Mouse (Mus musculus) embryonic facial prominence, embryonic 14.5 days (tissue): ENCODE results near the gene Tfpt. TPM values are rescaled to one million over a fixed set of nuclear protein-coding genes. Genes with fewer than 3 reads are reported as not detected.

ENCODE experiments used
- ATAC-seq: fragments of 200-750 bp; cut with Nextera tagmentation; 2 replicates; pipeline ENCODE4 v1.8.0; 2017; ENCODE audit warnings: low read depth, moderate number of reproducible peaks, moderate TSS enrichment
- DNase-seq: peaks from one replicate; pipeline ENCODE4 v3.0.0-alpha.2; 2015; ENCODE audit warnings: low spot score
- H3K27ac ChIP-seq: fragments of 300-500 bp; sonication (generic); replicated peaks from 2 replicates; pipeline ENCODE4 v1.5.1; 2014; ENCODE audit warnings: low read depth, mild to moderate bottlenecking, low read length, moderate library complexity
- H3K27me3 ChIP-seq: fragments of 300-500 bp; sonication (generic); replicated peaks from 2 replicates; pipeline ENCODE4 v1.6.1; 2014; ENCODE audit warnings: low read length; ENCODE audit not compliant: control insufficient read depth, insufficient read depth
- H3K36me3 ChIP-seq: fragments of 300-500 bp; sonication (generic); 2 replicates; pipeline ENCODE4 v1.6.1; 2014; ENCODE audit warnings: low read length, mixed read lengths; ENCODE audit not compliant: control insufficient read depth, insufficient read depth
- H3K4me1 ChIP-seq: fragments of 300-500 bp; sonication (generic); 2 replicates; pipeline ENCODE4 v1.6.1; 2014; ENCODE audit warnings: antibody characterized with exemption, low read length; ENCODE audit not compliant: control insufficient read depth, insufficient read depth
- H3K4me2 ChIP-seq: fragments of 300-500 bp; sonication (generic); 2 replicates; pipeline ENCODE4 v1.6.1; 2014; ENCODE audit warnings: low read depth, mild to moderate bottlenecking, low read length, moderate library complexity, mixed read lengths
- H3K4me3 ChIP-seq: fragments of 300-500 bp; sonication (generic); 2 replicates; pipeline ENCODE4 v1.5.1; 2014; ENCODE audit warnings: low read depth, mild to moderate bottlenecking, low read length
- H3K9ac ChIP-seq: fragments of 300-500 bp; sonication (generic); 2 replicates; pipeline ENCODE4 v1.6.1; 2014; ENCODE audit warnings: low read depth, mild to moderate bottlenecking, low read length, moderate library complexity, mixed read lengths
- H3K9me3 ChIP-seq: fragments of 300-500 bp; sonication (generic); 2 replicates; pipeline ENCODE4 v1.6.1; 2016; ENCODE audit warnings: low read length; ENCODE audit not compliant: control insufficient read depth
- WGBS: fragments of 180-500 bp; shearing (Covaris S2); extraction: QIAGEN DNeasy Blood & Tissue Kit; methylation state at CpG from one replicate; pipeline ENCODE4 v1.1.7; 2014; 5-methylcytosine and 5-hydroxymethylcytosine counted together
- polyA plus RNA-seq: library from polyadenylated mRNA; unstranded; fragments of >200 nt; fragmentation: Nextera tagmentation; extraction: Ambion mirVana; gene quantifications from 2 replicates; pipeline ENCODE4 v1.2.1, GENCODE M21; 2014

Tfpt gene
- polyA plus RNA-seq, 1 experiment from 2014 or later: 20.5 TPM

GRCm38 (mm10) chr7:3664524-3665214 lies 34.9 kb upstream of the Tfpt start:
- H3K4me2 ChIP-seq: peak overlapping the region; percentile 78
- 27% methylated on average over 15 of the region's 15 CpGs for WGBS
- H3K36me3 ChIP-seq: peaks cover 40% of the 10 kb centered on the region
- ATAC-seq (peak; percentile 24), DNase-seq (peak; percentile 19)
- H3K4me3 ChIP-seq: peak overlapping the region; percentile 77
- H3K9ac ChIP-seq: peak overlapping the region; percentile 85
- no peaks in the 10 kb centered on the region for H3K27me3 ChIP-seq
- H3K4me1 ChIP-seq: peaks cover 13% of the 10 kb centered on the region
- peak overlapping the region; percentile 88 for H3K27ac ChIP-seq
- H3K9me3 ChIP-seq: no peaks in the 10 kb centered on the region

DNA sequence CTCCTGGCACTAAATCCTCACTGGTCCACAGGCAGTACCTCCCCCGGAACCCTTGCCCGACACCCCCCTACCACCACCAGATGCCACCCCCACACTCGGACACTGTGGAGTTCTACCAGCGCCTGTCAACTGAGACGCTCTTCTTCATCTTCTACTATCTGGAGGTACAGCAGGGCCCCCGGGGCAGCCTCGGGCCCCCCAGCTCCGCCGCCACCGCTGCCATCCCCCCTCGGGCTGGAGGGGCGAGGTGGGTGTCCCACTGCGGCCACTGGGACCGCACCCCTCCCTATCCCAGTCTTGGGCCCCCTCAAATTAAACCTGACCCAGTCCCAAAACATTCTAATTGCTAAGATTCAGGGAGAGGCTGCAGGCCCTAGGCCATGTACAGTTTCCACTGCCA lies 28.8 kb upstream of the Tfpt start:
- peaks cover 99% of the 10 kb centered on the region for H3K36me3 ChIP-seq
- H3K9ac ChIP-seq: no peak overlapping the region
- 97% methylated on average over 7 of the region's 14 CpGs for WGBS

DNA sequence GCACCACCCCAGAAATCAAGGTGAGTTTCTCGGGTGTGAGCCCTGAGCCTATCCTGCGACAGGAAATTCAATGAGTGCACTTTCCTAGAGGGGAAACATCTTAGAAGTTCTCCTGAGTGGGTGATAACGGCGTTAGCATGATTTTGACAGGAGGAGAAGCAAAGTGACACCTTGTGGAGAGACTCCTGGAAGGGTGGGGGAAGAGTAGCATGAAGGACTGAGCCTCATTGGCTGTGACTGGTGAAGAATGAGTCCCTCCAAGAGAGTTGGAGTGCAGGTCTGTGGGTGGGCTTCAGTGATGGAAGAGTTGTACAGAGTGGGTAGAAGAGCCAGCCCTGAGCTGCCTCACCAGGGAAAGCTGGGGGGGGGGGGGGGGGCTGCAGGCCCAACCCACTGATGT lies 27.2 kb upstream of the Tfpt start:
- H3K36me3 ChIP-seq: peaks cover 99% of the 10 kb centered on the region
- 82% methylated on average over 4 of the region's 4 CpGs for WGBS
- H3K4me1 ChIP-seq: no peaks in the 10 kb centered on the region
- H3K4me2 ChIP-seq: no peak overlapping the region
- no peak overlapping the region for H3K9ac ChIP-seq
- ATAC-seq (no peak), DNase-seq (no peak)
- H3K4me3 ChIP-seq: no peak overlapping the region
- no peaks in the 10 kb centered on the region for H3K27me3 ChIP-seq
- H3K27ac ChIP-seq: no peak overlapping the region
- H3K9me3 ChIP-seq: no peaks in the 10 kb centered on the region

More for the DNA sequence above, 28.8 kb upstream of the Tfpt start:
- no peak for DNase-seq
- Histone ChIP-seq H3K4me3 (no peak overlapping the region), H3K27me3 (no peaks in the 10 kb centered on the region), H3K4me2 (no peak overlapping the region), H3K27ac (no peak overlapping the region), H3K4me1 (peaks cover 3% of the 10 kb centered on the region; the same call in 1 of the 2 replicates), H3K9me3 (no peaks in the 10 kb centered on the region)
- no peak for ATAC-seq

DNA sequence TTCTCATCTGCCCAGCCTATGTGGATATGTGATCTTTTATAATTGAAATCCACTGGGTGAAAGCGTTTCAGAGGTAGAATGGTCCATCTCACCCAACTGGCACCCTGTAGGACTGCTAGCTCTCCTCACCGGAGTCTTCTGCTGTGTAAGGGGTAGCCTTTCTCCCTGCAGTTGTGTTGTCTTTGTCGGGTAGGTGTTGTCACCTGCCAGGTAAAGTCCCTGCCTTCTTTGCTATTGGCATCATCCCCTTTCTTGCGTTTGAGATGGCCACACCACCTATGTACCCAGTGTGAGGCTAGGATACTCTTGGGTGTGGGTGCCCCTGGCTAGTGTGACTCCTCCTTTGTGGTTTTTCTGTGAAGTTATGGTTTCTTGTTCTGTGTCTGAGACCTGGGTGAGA lies 16.9 kb upstream of the Tfpt start:
- Histone ChIP-seq H3K27ac (no peak overlapping the region), H3K36me3 (peaks cover 23% of the 10 kb centered on the region), H3K9me3 (no peaks in the 10 kb centered on the region), H3K9ac (peak overlapping the region; percentile 98), H3K27me3 (no peaks in the 10 kb centered on the region), H3K4me3 (peak overlapping the region; percentile 87), H3K4me1 (peaks cover 23% of the 10 kb centered on the region), H3K4me2 (peak overlapping the region; percentile 78)
- 72% methylated on average over 4 of the region's 4 CpGs for WGBS
- DNase-seq (no peak), ATAC-seq (no peak)

- H3K27ac ChIP-seq: no peak overlapping the region
Observed at GRCm38 (mm10) chr7:3646188-3646587, 16.5 kb upstream of the Tfpt start.

DNA sequence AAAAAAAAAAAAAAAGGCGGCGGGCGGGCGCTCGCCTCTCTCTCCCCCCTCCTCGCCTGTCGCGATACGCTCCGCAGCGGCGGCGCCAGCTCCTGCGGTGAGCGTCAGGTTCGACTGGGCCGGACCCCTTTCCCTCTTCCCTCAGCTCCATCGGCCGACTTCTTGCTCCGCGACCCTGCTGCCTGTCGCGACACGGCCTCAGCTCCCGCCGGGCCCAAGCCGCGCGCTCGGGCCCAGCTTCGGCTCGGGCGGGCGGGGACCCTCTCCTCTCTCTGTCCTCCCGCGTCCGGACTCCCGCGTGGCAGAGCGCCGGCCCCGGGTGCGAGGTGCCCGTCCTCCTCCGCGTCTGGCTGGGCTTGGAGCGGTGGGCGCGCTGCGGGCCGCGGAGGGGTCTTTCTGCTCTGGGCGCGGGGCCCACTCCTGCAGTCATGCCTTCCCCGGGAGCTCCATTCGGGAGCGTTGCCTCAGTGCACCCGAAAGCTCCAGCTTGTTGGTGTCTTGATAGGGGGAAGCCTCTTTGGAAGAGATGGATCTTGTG lies 15.8 kb upstream of the Tfpt start:
- Histone ChIP-seq H3K36me3 (peaks cover 23% of the 10 kb centered on the region), H3K4me2 (peak overlapping the region; percentile 78), H3K9me3 (no peaks in the 10 kb centered on the region), H3K4me1 (peaks cover 23% of the 10 kb centered on the region), H3K9ac (peak overlapping the region; percentile 98), H3K27me3 (no peaks in the 10 kb centered on the region), H3K27ac (peak overlapping the region; percentile 99), H3K4me3 (peak overlapping the region; percentile 87)
- 0% methylated on average over 16 of the region's 58 CpGs for WGBS
- ATAC-seq (peak; percentile 2; the same call in 1 of the 2 replicates), DNase-seq (no peak)

More at GRCm38 (mm10) chr7:3646188-3646587, 16.5 kb upstream of the Tfpt start:
- Histone ChIP-seq H3K4me1 (peaks cover 23% of the 10 kb centered on the region), H3K36me3 (peaks cover 23% of the 10 kb centered on the region), H3K9ac (peak overlapping the region; percentile 98), H3K27me3 (no peaks in the 10 kb centered on the region), H3K4me3 (peak overlapping the region; percentile 87), H3K9me3 (no peaks in the 10 kb centered on the region), H3K4me2 (peak overlapping the region; percentile 78)
- 8% methylated on average over 9 of the region's 9 CpGs for WGBS
- no peak for DNase-seq
- no peak for ATAC-seq

- peaks cover 23% of the 10 kb centered on the region for H3K36me3 ChIP-seq
- peak; percentile 100 for DNase-seq
- 0% methylated on average over 48 of the region's 58 CpGs for WGBS
- H3K9me3 ChIP-seq: no peaks in the 10 kb centered on the region
- H3K4me3 ChIP-seq: peak within 1 kb of the TSS; percentile 87
- no peaks in the 10 kb centered on the region for H3K27me3 ChIP-seq
- H3K4me2 ChIP-seq: peak within 1 kb of the TSS; percentile 78
- peak within 1 kb of the TSS; percentile 98 for H3K9ac ChIP-seq
- H3K27ac ChIP-seq: peak within 1 kb of the TSS; percentile 99
- H3K4me1 ChIP-seq: peaks cover 23% of the 10 kb centered on the region
- ATAC-seq: peak; percentile 98
Observed at GRCm38 (mm10) chr7:3644672-3645487, 15.2 kb upstream of the Tfpt start, which contains the start of gene Cnot3. Gene Cnot3 (plus strand): TSS chr7:3645268.

GRCm38 (mm10) chr7:3644348-3644671 lies 14.6 kb upstream of the Tfpt start:
- WGBS: 0% methylated on average over 11 of the region's 11 CpGs
- DNase-seq (no peak), ATAC-seq (no peak)
- Histone ChIP-seq H3K9me3 (no peaks in the 10 kb centered on the region), H3K9ac (peak overlapping the region; percentile 53; the same call in 1 of the 2 replicates), H3K27me3 (no peaks in the 10 kb centered on the region), H3K4me1 (peaks cover 23% of the 10 kb centered on the region), H3K36me3 (peaks cover 28% of the 10 kb centered on the region), H3K4me2 (peak overlapping the region; percentile 64), H3K27ac (peak overlapping the region; percentile 6), H3K4me3 (peak overlapping the region; percentile 40)
